Mouse (Mus musculus) midbrain, embryonic 16.5 days (tissue): ENCODE results near the gene Tmem50b. TPM values are rescaled to one million over a fixed set of nuclear protein-coding genes. Genes with fewer than 3 reads are reported as not detected.

Source experiments
- ATAC-seq: fragments of 200-750 bp; cut with Nextera tagmentation; 2 replicates; pipeline ENCODE4 v1.8.0; 2017; ENCODE audit warnings: moderate TSS enrichment
- H3K27ac ChIP-seq: fragments of 300-500 bp; sonication (generic); 2 replicates; pipeline ENCODE4 v1.5.1; 2014; ENCODE audit warnings: mild to moderate bottlenecking, low read length, mixed read lengths
- H3K27me3 ChIP-seq: fragments of 300-500 bp; sonication (generic); 2 replicates; pipeline ENCODE4 v1.6.1; 2014; ENCODE audit warnings: low read depth, low read length, mixed read lengths; ENCODE audit not compliant: control insufficient read depth, insufficient read depth
- H3K36me3 ChIP-seq: fragments of 300-500 bp; sonication (generic); 2 replicates; pipeline ENCODE4 v1.6.1; 2014; ENCODE audit warnings: mild to moderate bottlenecking, low read length, moderate library complexity, mixed read lengths; ENCODE audit not compliant: control insufficient read depth, insufficient read depth
- H3K4me1 ChIP-seq: fragments of 300-500 bp; sonication (generic); 2 replicates; pipeline ENCODE4 v1.6.1; 2014; ENCODE audit warnings: mild to moderate bottlenecking, low read length, mixed read lengths; ENCODE audit not compliant: control insufficient read depth, insufficient read depth
- H3K4me2 ChIP-seq: fragments of 300-500 bp; sonication (generic); 2 replicates; pipeline ENCODE4 v1.6.1; 2014; ENCODE audit warnings: mild to moderate bottlenecking, low read length, mixed read lengths
- H3K4me3 ChIP-seq: fragments of 300-500 bp; sonication (generic); 2 replicates; pipeline ENCODE4 v1.5.1; 2014; ENCODE audit warnings: low read depth, mild to moderate bottlenecking, low read length, moderate library complexity, mixed read lengths
- H3K9ac ChIP-seq: fragments of 300-500 bp; sonication (generic); 2 replicates; pipeline ENCODE4 v1.6.1; 2014; ENCODE audit warnings: low read depth, low read length, mixed read lengths
- H3K9me3 ChIP-seq: fragments of 300-500 bp; sonication (generic); replicated peaks from 2 replicates; pipeline ENCODE4 v1.6.1; 2014; ENCODE audit warnings: mild to moderate bottlenecking, low read length, mixed read lengths; ENCODE audit not compliant: control insufficient read depth, poor library complexity, severe bottlenecking
- WGBS: fragments of 180-500 bp; shearing (Covaris S2); extraction: QIAGEN DNeasy Blood & Tissue Kit; methylation state at CpG from one replicate; pipeline ENCODE4 v1.1.7; 2014; 5-methylcytosine and 5-hydroxymethylcytosine counted together
- polyA plus RNA-seq: library from polyadenylated mRNA; unstranded; fragments of >200 nt; fragmentation: Nextera tagmentation; extraction: Ambion mirVana; gene quantifications from 2 replicates; pipeline ENCODE4 v1.2.1, GENCODE M21; 2015

Tmem50b gene
- polyA plus RNA-seq, 1 experiment from 2014 or later: 106 TPM

DNA sequence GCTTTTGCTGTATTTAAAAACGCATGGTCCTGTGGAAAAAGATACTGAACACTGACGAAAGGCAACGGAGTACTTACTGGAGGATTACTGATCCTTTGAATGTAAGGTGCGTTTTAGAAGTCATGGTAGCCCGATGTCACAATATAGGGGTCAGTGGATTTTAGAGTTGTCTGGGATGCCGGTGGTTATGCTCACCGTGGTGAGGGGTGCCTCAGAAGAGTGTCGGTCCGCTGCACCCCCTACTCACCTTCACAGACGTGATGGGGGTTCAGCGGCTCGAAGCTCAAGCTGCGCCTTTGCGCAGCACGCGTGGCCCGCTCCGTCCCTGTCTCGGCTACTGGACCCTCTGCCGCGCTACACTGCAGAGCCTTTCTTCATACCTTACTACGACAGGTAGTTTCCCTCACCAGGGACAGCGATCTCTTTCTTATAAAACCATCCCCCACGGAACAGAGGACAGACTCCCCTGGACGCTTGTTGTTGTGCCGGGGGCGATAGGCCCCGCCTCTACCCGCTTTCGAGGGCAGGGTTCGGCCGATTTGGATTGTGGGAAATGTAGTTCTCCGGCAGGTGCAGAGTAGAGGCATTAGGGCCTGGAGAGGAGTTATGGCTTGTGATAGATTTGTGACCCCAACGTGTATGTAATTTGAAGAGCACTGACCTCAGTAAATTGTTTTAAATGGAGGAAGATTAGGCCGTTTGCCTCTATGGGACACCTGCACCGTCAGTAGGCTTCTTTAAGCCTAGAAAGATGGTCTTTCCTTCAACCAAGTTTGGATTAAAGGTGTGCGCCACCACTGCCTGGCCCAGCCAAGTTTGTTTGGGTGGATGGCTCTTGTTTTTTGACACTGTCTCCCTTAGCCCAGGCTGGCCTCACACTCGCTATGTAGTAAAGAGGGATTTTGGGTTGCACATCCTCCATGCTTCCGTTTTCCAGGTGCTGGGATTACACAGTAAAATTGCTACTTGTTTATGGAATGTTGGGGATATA lies 21.2 kb upstream of the Tmem50b start, which contains the start of gene Dnajc28:
Dnajc28 (minus strand) TSS at position 516 of the 991 bp plus-strand sequence.
- no peaks in the 10 kb centered on the region for H3K27me3 ChIP-seq
- H3K36me3 ChIP-seq: peaks cover 5% of the 10 kb centered on the region; the same call in 1 of the 2 replicates
- peaks cover 5% of the 10 kb centered on the region; the same call in 1 of the 2 replicates for H3K4me1 ChIP-seq
- peak within 1 kb of the TSS; percentile 56 for H3K4me3 ChIP-seq
- ATAC-seq: peak; percentile 93
- peak within 1 kb of the TSS; percentile 71 for H3K4me2 ChIP-seq
- WGBS: 9% methylated on average over 39 of the region's 39 CpGs
- H3K9ac ChIP-seq: peak within 1 kb of the TSS; percentile 48
- H3K9me3 ChIP-seq: no peaks in the 10 kb centered on the region
- H3K27ac ChIP-seq: peak within 1 kb of the TSS; percentile 33; the same call in 1 of the 2 replicates

- Histone ChIP-seq H3K4me2 (no peak overlapping the region), H3K9ac (no peak overlapping the region), H3K4me1 (peaks cover 5% of the 10 kb centered on the region; the same call in 1 of the 2 replicates), H3K27ac (no peak overlapping the region), H3K9me3 (no peaks in the 10 kb centered on the region), H3K36me3 (no peaks in the 10 kb centered on the region), H3K4me3 (no peak overlapping the region), H3K27me3 (no peaks in the 10 kb centered on the region)
- 85% methylated on average over 6 of the region's 6 CpGs for WGBS
- no peak for ATAC-seq
Observed at GRCm38 (mm10) chr16:91614552-91614951, 17.0 kb upstream of the Tmem50b start.

DNA sequence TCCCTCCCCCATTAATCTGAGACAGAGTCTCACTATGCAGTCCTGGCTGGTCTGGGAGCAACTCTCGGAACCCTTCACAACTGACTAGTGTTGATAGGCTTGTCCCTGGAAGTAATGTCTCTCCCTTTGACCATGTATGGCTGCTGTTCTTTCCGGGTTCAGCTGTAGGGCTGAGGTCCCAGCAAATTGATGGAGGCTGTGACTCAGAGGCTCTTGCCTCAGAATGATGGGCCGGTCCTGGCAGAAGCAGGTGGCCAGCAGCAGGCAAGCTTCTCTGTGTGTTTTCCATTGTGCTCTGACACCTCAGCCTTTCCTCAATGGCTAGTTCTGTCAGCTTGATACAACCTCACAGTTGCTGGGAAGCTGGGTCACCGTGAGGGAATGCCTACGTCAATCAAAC lies 14.9 kb upstream of the Tmem50b start:
- no peak overlapping the region for H3K4me2 ChIP-seq
- 70% methylated on average over 5 of the region's 5 CpGs for WGBS
- H3K27me3 ChIP-seq: no peaks in the 10 kb centered on the region
- no peaks in the 10 kb centered on the region for H3K36me3 ChIP-seq
- no peak overlapping the region for H3K4me3 ChIP-seq
- no peak overlapping the region for H3K9ac ChIP-seq
- ATAC-seq: no peak
- no peak overlapping the region for H3K27ac ChIP-seq
- H3K9me3 ChIP-seq: no peaks in the 10 kb centered on the region
- no peaks in the 10 kb centered on the region for H3K4me1 ChIP-seq

GRCm38 (mm10) chr16:91611248-91611647 lies 13.6 kb upstream of the Tmem50b start:
- 69% methylated on average over 11 of the region's 11 CpGs for WGBS
- ATAC-seq: no peak

GRCm38 (mm10) chr16:91609501-91610245 lies 12.1 kb upstream of the Tmem50b start:
- H3K4me2 ChIP-seq: no peak overlapping the region
- no peak overlapping the region for H3K27ac ChIP-seq
- H3K36me3 ChIP-seq: no peaks in the 10 kb centered on the region
- no peaks in the 10 kb centered on the region for H3K27me3 ChIP-seq
- ATAC-seq: no peak
- H3K4me3 ChIP-seq: no peak overlapping the region
- H3K9me3 ChIP-seq: no peaks in the 10 kb centered on the region
- H3K9ac ChIP-seq: no peak overlapping the region
- H3K4me1 ChIP-seq: no peaks in the 10 kb centered on the region
- 77% methylated on average over 9 of the region's 9 CpGs for WGBS

More at GRCm38 (mm10) chr16:91611248-91611647, 13.6 kb upstream of the Tmem50b start:
- Histone ChIP-seq H3K9me3 (no peaks in the 10 kb centered on the region), H3K4me3 (no peak overlapping the region), H3K27ac (no peak overlapping the region), H3K36me3 (no peaks in the 10 kb centered on the region), H3K4me1 (no peaks in the 10 kb centered on the region), H3K27me3 (no peaks in the 10 kb centered on the region), H3K9ac (no peak overlapping the region), H3K4me2 (no peak overlapping the region)

DNA sequence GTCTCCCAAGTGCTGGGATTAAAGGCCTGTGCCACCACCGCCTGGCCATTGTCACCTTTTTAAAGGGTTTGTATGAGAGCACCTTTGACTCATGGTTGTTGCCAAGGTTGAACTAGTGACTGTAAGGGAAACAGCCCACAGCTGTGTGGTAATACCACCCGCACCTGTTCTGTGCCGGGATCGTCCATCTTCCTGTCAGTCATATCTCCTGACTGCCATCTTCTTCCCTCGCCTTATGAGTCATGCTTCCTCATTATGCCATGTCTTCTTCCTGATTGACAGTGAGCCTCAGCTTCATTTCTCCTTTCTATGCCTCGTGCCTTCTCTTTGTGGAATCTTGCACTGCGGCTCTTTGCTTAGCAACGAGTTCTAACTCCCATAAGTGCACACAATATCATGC lies 9.4 kb upstream of the Tmem50b start:
- Histone ChIP-seq H3K27me3 (no peaks in the 10 kb centered on the region), H3K9me3 (no peaks in the 10 kb centered on the region), H3K36me3 (no peaks in the 10 kb centered on the region), H3K4me1 (no peaks in the 10 kb centered on the region), H3K4me3 (no peak overlapping the region), H3K9ac (no peak overlapping the region), H3K27ac (no peak overlapping the region), H3K4me2 (no peak overlapping the region)
- no peak for ATAC-seq
- WGBS: 94% methylated on average over 8 of the region's 8 CpGs

DNA sequence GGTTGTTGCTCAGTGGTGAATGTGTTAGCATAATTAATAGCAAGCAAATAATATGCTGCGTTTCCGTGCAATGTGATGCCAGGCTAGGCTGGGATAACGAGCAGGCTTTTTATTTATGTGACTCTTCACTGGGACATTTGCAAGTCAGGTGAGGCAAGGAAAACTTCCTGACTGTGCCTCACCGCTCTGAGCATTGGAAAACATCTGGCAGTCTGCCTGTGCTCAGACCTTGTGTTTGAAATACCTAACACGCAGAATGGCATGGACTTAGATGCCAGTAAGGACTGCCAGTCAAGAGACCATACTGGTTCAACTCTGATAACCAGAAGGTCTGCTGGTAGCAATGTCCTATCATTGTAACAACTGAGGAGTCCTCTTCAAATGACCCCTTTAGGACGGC lies 7.6 kb upstream of the Tmem50b start:
- no peak overlapping the region for H3K4me2 ChIP-seq
- no peaks in the 10 kb centered on the region for H3K27me3 ChIP-seq
- H3K36me3 ChIP-seq: no peaks in the 10 kb centered on the region
- no peaks in the 10 kb centered on the region for H3K9me3 ChIP-seq
- ATAC-seq: no peak
- H3K4me3 ChIP-seq: no peak overlapping the region
- no peak overlapping the region for H3K27ac ChIP-seq
- WGBS: 84% methylated on average over 6 of the region's 6 CpGs
- no peak overlapping the region for H3K9ac ChIP-seq
- H3K4me1 ChIP-seq: no peaks in the 10 kb centered on the region

DNA sequence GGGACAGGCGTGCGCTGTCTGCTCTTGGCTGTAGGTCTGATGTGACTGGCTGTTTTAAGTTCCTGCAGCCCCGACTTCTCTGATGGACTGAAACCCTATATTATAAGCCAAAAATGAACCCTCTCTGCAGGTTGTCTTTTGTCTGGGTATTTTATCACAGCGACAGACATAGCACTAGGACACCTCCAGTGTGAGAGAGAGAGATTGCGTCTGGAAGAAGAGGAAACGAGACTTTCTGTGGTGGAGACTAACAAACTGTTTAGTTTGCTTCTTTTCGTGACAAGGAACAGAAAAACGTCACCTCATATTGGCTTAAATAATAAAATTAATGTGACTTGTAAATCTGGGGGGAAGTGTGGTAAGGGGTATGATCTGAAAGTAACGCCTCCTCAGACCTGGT lies 4.1 kb upstream of the Tmem50b start:
- 81% methylated on average over 9 of the region's 9 CpGs for WGBS
- H3K9me3 ChIP-seq: no peaks in the 10 kb centered on the region
- peaks cover 2% of the 10 kb centered on the region; the same call in 1 of the 2 replicates for H3K4me1 ChIP-seq
- peaks cover 3% of the 10 kb centered on the region; the same call in 1 of the 2 replicates for H3K27me3 ChIP-seq
- H3K9ac ChIP-seq: no peak overlapping the region
- H3K4me3 ChIP-seq: no peak overlapping the region
- no peak overlapping the region for H3K4me2 ChIP-seq
- no peaks in the 10 kb centered on the region for H3K36me3 ChIP-seq
- ATAC-seq: no peak
- no peak overlapping the region for H3K27ac ChIP-seq
